Mouse (Mus musculus): ENCODE data around the gene Ldlrad3. TPM values are rescaled to one million over a fixed set of nuclear protein-coding genes. Genes with fewer than 3 reads are reported as not detected.

Ldlrad3 gene
- polyA plus RNA-seq, 1 experiment from 2014 or later, result 50.0 TPM

GRCm38 (mm10) chr2:102172458-102172857 is 13.7 kb downstream of the Ldlrad3 start:
- no peaks in the 10 kb centered on the region for H3K9me3 ChIP-seq (replicated peaks; ENCODE audit: control insufficient read depth, low read length)
- H3K27ac ChIP-seq (ENCODE audit: low read length), result no peak overlapping the region
- H3K9ac ChIP-seq (ENCODE audit: low read length), result no peak overlapping the region
- 90% methylated on average over 4 of the region's 4 CpGs for WGBS
- H3K27me3 ChIP-seq (ENCODE audit: control insufficient read depth, insufficient read depth, low read length), result no peaks in the 10 kb centered on the region
- H3K36me3 ChIP-seq (ENCODE audit: control insufficient read depth, insufficient read depth, low read length), result no peaks in the 10 kb centered on the region
- H3K4me3 ChIP-seq (replicated peaks; ENCODE audit: low read length), result no peak overlapping the region
- no peak for ATAC-seq (ENCODE audit: insufficient read depth, low FRiP score)
- H3K4me1 ChIP-seq (ENCODE audit: control insufficient read depth, insufficient read depth, low read length), result peaks cover 4% of the 10 kb centered on the region; the same call in 1 of the 2 replicates
- no peak overlapping the region for H3K4me2 ChIP-seq (ENCODE audit: low read depth, low read length)

- Histone ChIP-seq H3K9ac (ENCODE audit: low read length) (peak overlapping the region; percentile 7; the same call in 1 of the 2 replicates), H3K4me2 (ENCODE audit: low read depth, low read length) (peak overlapping the region; percentile 28), H3K4me1 (ENCODE audit: control insufficient read depth, insufficient read depth, low read length) (peaks cover 14% of the 10 kb centered on the region), H3K27me3 (ENCODE audit: control insufficient read depth, insufficient read depth, low read length) (no peaks in the 10 kb centered on the region), H3K27ac (ENCODE audit: low read length) (peak overlapping the region; percentile 72; the same call in 1 of the 2 replicates), H3K9me3 (replicated peaks; ENCODE audit: control insufficient read depth, low read length) (no peaks in the 10 kb centered on the region), H3K4me3 (replicated peaks; ENCODE audit: low read length) (no peak overlapping the region), H3K36me3 (ENCODE audit: control insufficient read depth, insufficient read depth, low read length) (no peaks in the 10 kb centered on the region)
- ATAC-seq (ENCODE audit: insufficient read depth, low FRiP score), result peak; percentile 85
- WGBS, result 27% methylated on average over 15 of the region's 15 CpGs
These were observed 19.4 kb downstream of the Ldlrad3 start for GRCm38 (mm10) chr2:102166550-102167325.

- no peak for ATAC-seq (ENCODE audit: insufficient read depth, low FRiP score)
- no peaks in the 10 kb centered on the region for H3K9me3 ChIP-seq (replicated peaks; ENCODE audit: control insufficient read depth, low read length)
- H3K4me2 ChIP-seq (ENCODE audit: low read depth, low read length), result no peak overlapping the region
- no peak overlapping the region for H3K4me3 ChIP-seq (replicated peaks; ENCODE audit: low read length)
- H3K4me1 ChIP-seq (ENCODE audit: control insufficient read depth, insufficient read depth, low read length), result peaks cover 10% of the 10 kb centered on the region
- H3K9ac ChIP-seq (ENCODE audit: low read length), result no peak overlapping the region
- no peaks in the 10 kb centered on the region for H3K27me3 ChIP-seq (ENCODE audit: control insufficient read depth, insufficient read depth, low read length)
- no peaks in the 10 kb centered on the region for H3K36me3 ChIP-seq (ENCODE audit: control insufficient read depth, insufficient read depth, low read length)
- H3K27ac ChIP-seq (ENCODE audit: low read length), result no peak overlapping the region
- 59% methylated on average over 3 of the region's 3 CpGs for WGBS
These were observed 23.1 kb downstream of the Ldlrad3 start for GRCm38 (mm10) chr2:102163106-102163505.

- 91% methylated on average over 3 of the region's 3 CpGs for WGBS
- Histone ChIP-seq H3K27me3 (ENCODE audit: control insufficient read depth, insufficient read depth, low read length) (no peaks in the 10 kb centered on the region), H3K36me3 (ENCODE audit: control insufficient read depth, insufficient read depth, low read length) (no peaks in the 10 kb centered on the region), H3K4me1 (ENCODE audit: control insufficient read depth, insufficient read depth, low read length) (peaks cover 35% of the 10 kb centered on the region), H3K4me2 (ENCODE audit: low read depth, low read length) (no peak overlapping the region), H3K9ac (ENCODE audit: low read length) (no peak overlapping the region), H3K27ac (ENCODE audit: low read length) (no peak overlapping the region), H3K4me3 (replicated peaks; ENCODE audit: low read length) (no peak overlapping the region), H3K9me3 (replicated peaks; ENCODE audit: control insufficient read depth, low read length) (no peaks in the 10 kb centered on the region)
- ATAC-seq (ENCODE audit: insufficient read depth, low FRiP score), result no peak
These were observed 28.6 kb downstream of the Ldlrad3 start for GRCm38 (mm10) chr2:102157555-102157954.

- no peaks in the 10 kb centered on the region for H3K36me3 ChIP-seq (ENCODE audit: control insufficient read depth, insufficient read depth, low read length)
- no peaks in the 10 kb centered on the region for H3K9me3 ChIP-seq (replicated peaks; ENCODE audit: control insufficient read depth, low read length)
- WGBS, result 61% methylated on average over 9 of the region's 9 CpGs
- no peak for ATAC-seq (ENCODE audit: insufficient read depth, low FRiP score)
- peaks cover 36% of the 10 kb centered on the region for H3K4me1 ChIP-seq (ENCODE audit: control insufficient read depth, insufficient read depth, low read length)
- no peak overlapping the region for H3K4me3 ChIP-seq (replicated peaks; ENCODE audit: low read length)
- no peaks in the 10 kb centered on the region for H3K27me3 ChIP-seq (ENCODE audit: control insufficient read depth, insufficient read depth, low read length)
- H3K9ac ChIP-seq (ENCODE audit: low read length), result no peak overlapping the region
- H3K4me2 ChIP-seq (ENCODE audit: low read depth, low read length), result no peak overlapping the region
- no peak overlapping the region for H3K27ac ChIP-seq (ENCODE audit: low read length)
These were observed 29.2 kb downstream of the Ldlrad3 start for GRCm38 (mm10) chr2:102157010-102157409.

GRCm38 (mm10) chr2:102156460-102156859 is 29.7 kb downstream of the Ldlrad3 start:
- Histone ChIP-seq H3K9me3 (replicated peaks; ENCODE audit: control insufficient read depth, low read length) (no peaks in the 10 kb centered on the region), H3K4me1 (ENCODE audit: control insufficient read depth, insufficient read depth, low read length) (peaks cover 36% of the 10 kb centered on the region), H3K36me3 (ENCODE audit: control insufficient read depth, insufficient read depth, low read length) (no peaks in the 10 kb centered on the region), H3K27me3 (ENCODE audit: control insufficient read depth, insufficient read depth, low read length) (no peaks in the 10 kb centered on the region), H3K27ac (ENCODE audit: low read length) (no peak overlapping the region), H3K4me3 (replicated peaks; ENCODE audit: low read length) (no peak overlapping the region), H3K9ac (ENCODE audit: low read length) (no peak overlapping the region), H3K4me2 (ENCODE audit: low read depth, low read length) (no peak overlapping the region)
- 43% methylated on average over 9 of the region's 9 CpGs for WGBS
- no peak for ATAC-seq (ENCODE audit: insufficient read depth, low FRiP score)

- Histone ChIP-seq H3K27me3 (ENCODE audit: control insufficient read depth, insufficient read depth, low read length) (no peaks in the 10 kb centered on the region), H3K4me2 (ENCODE audit: low read depth, low read length) (no peak overlapping the region), H3K4me3 (replicated peaks; ENCODE audit: low read length) (no peak overlapping the region), H3K4me1 (ENCODE audit: control insufficient read depth, insufficient read depth, low read length) (peaks cover 36% of the 10 kb centered on the region), H3K27ac (ENCODE audit: low read length) (no peak overlapping the region), H3K36me3 (ENCODE audit: control insufficient read depth, insufficient read depth, low read length) (no peaks in the 10 kb centered on the region), H3K9ac (ENCODE audit: low read length) (no peak overlapping the region), H3K9me3 (replicated peaks; ENCODE audit: control insufficient read depth, low read length) (no peaks in the 10 kb centered on the region)
- 47% methylated on average over 5 of the region's 5 CpGs for WGBS
- ATAC-seq (ENCODE audit: insufficient read depth, low FRiP score), result no peak
These were observed 30.7 kb downstream of the Ldlrad3 start for GRCm38 (mm10) chr2:102155306-102156015.

GRCm38 (mm10) chr2:102154771-102155211 is 31.4 kb downstream of the Ldlrad3 start:
- Histone ChIP-seq H3K9me3 (replicated peaks; ENCODE audit: control insufficient read depth, low read length) (no peaks in the 10 kb centered on the region), H3K36me3 (ENCODE audit: control insufficient read depth, insufficient read depth, low read length) (no peaks in the 10 kb centered on the region), H3K4me2 (ENCODE audit: low read depth, low read length) (no peak overlapping the region), H3K4me3 (replicated peaks; ENCODE audit: low read length) (no peak overlapping the region), H3K27ac (ENCODE audit: low read length) (no peak overlapping the region), H3K27me3 (ENCODE audit: control insufficient read depth, insufficient read depth, low read length) (no peaks in the 10 kb centered on the region), H3K4me1 (ENCODE audit: control insufficient read depth, insufficient read depth, low read length) (peaks cover 36% of the 10 kb centered on the region), H3K9ac (ENCODE audit: low read length) (no peak overlapping the region)
- WGBS, result 36% methylated on average over 6 of the region's 6 CpGs
- ATAC-seq (ENCODE audit: insufficient read depth, low FRiP score), result no peak

- H3K27me3 ChIP-seq (ENCODE audit: control insufficient read depth, insufficient read depth, low read length), result no peaks in the 10 kb centered on the region
- H3K27ac ChIP-seq (ENCODE audit: low read length), result no peak overlapping the region
- peaks cover 36% of the 10 kb centered on the region for H3K4me1 ChIP-seq (ENCODE audit: control insufficient read depth, insufficient read depth, low read length)
- WGBS, result 48% methylated on average over 4 of the region's 4 CpGs
- no peaks in the 10 kb centered on the region for H3K36me3 ChIP-seq (ENCODE audit: control insufficient read depth, insufficient read depth, low read length)
- no peak overlapping the region for H3K4me3 ChIP-seq (replicated peaks; ENCODE audit: low read length)
- no peak overlapping the region for H3K4me2 ChIP-seq (ENCODE audit: low read depth, low read length)
- no peak for ATAC-seq (ENCODE audit: insufficient read depth, low FRiP score)
- no peak overlapping the region for H3K9ac ChIP-seq (ENCODE audit: low read length)
- H3K9me3 ChIP-seq (replicated peaks; ENCODE audit: control insufficient read depth, low read length), result no peaks in the 10 kb centered on the region
These were observed 31.9 kb downstream of the Ldlrad3 start for GRCm38 (mm10) chr2:102154328-102154727.

Data from stomach, embryonic 16.5 days (tissue).